In genomic region chr4:46068573-46068972, GRCm38 (mm10) we compare ENCODE assay signal across 19 mouse cellular contexts. TPM values are rescaled to one million over a fixed set of nuclear protein-coding genes. Genes with fewer than 3 reads are reported as not detected.
A peak's percentile ranks its signal among the peaks of the same experiment; 100 is the strongest.
DNase-seq lines count a peak whose midpoint lies in the region; ATAC-seq and TF ChIP-seq lines count a peak whose summit lies in the region.
"Had no signal": no experiment of that assay in that cellular context is flagged by ENCODE, and none has a peak within 500 bp of the region (broad histone marks: within the 10 kb centered on the region; RNA-seq: fewer than 3 reads in every experiment).

No protein-coding gene starts in this region.

- no peak for TF ChIP-seq POLR2A in cortical plate, adult 2 months (IDR thresholded peaks at IDR 0.05; ENCODE audit: extremely low read depth, insufficient read depth, low read length)

- H3K27me3 ChIP-seq in heart, embryonic 12.5 days (replicated peaks) = no peaks in the 10 kb centered on the region
- H3K27me3 ChIP-seq in heart, embryonic 10.5 days (ENCODE audit: insufficient read depth, poor library complexity, severe bottlenecking) = no peaks in the 10 kb centered on the region
- H3K27me3 ChIP-seq: embryonic facial prominence, embryonic 12.5 days; forebrain, embryonic 15.5 days; liver, embryonic 12.5 days had no signal

- 0 out of 2 replicates have a peak overlapping the region, but pooled peaks have one; percentile 8 for H3K9ac ChIP-seq in heart, embryonic 12.5 days
- H3K9ac ChIP-seq: embryonic facial prominence, embryonic 12.5 days; forebrain, embryonic 15.5 days; liver, embryonic 12.5 days; lung, embryonic 14.5 days had no signal

- TF ChIP-seq CTCF in cortical plate, adult 2 months (IDR thresholded peaks at IDR 0.05; ENCODE audit: extremely low read depth, insufficient read depth, low read length) = no peak

- H3K4me1 ChIP-seq in heart, embryonic 12.5 days (replicated peaks) = peaks cover 67% of the 10 kb centered on the region
- peaks cover 59% of the 10 kb centered on the region for H3K4me1 ChIP-seq in heart, embryonic 10.5 days
- peaks cover 12% of the 10 kb centered on the region; the same call in 1 of the 2 replicates for H3K4me1 ChIP-seq in cortical plate, adult 2 months (ENCODE audit: control insufficient read depth, insufficient read depth, low read length)
- H3K4me1 ChIP-seq: forebrain, embryonic 15.5 days; liver, embryonic 12.5 days had no signal

- ATAC-seq in heart, embryonic 12.5 days (ENCODE audit: insufficient number of reproducible peaks, low FRiP score) = no peak
- ATAC-seq: forebrain, embryonic 15.5 days; hindbrain, postnatal 0 days; liver, embryonic 12.5 days had no signal

- no peak overlapping the region for H3K4me3 ChIP-seq in heart, embryonic 12.5 days
- H3K4me3 ChIP-seq in heart, embryonic 10.5 days = no peak overlapping the region
- H3K4me3 ChIP-seq in cortical plate, adult 2 months (ENCODE audit: insufficient read depth, low read length) = no peak overlapping the region
- H3K4me3 ChIP-seq: embryonic facial prominence, embryonic 12.5 days; forebrain, embryonic 15.5 days; liver, embryonic 12.5 days; midbrain, embryonic 10.5 days had no signal

- H3K4me2 ChIP-seq in heart, embryonic 12.5 days = no peak overlapping the region
- H3K4me2 ChIP-seq: embryonic facial prominence, embryonic 12.5 days; forebrain, embryonic 15.5 days; liver, embryonic 12.5 days; lung, embryonic 14.5 days had no signal

- H3K36me3 ChIP-seq in heart, embryonic 12.5 days = peaks cover 54% of the 10 kb centered on the region
- H3K36me3 ChIP-seq in heart, embryonic 10.5 days = peaks cover 48% of the 10 kb centered on the region
- H3K36me3 ChIP-seq: embryonic facial prominence, embryonic 12.5 days; forebrain, embryonic 15.5 days; midbrain, embryonic 10.5 days had no signal

- 59% methylated on average over 1 of the region's 1 CpGs for WGBS in heart, embryonic 12.5 days
- 58% methylated on average over 1 of the region's 1 CpGs for whole genome bisulfite sequencing in heart, embryonic 10.5 days

- DNase-seq in cerebellum, adult 9-10 months = peak; percentile 80
- DNase-seq in cerebellum, adult 11 months = no peak
- DNase-seq in heart, embryonic 10.5 days (ENCODE audit: low spot score) = no peak
- DNase-seq in right cerebral cortex, adult 2 months (ENCODE audit: low spot score in 2 of 2) = peak; percentile 55 to 61
- DNase-seq in right cerebral cortex, postnatal 10 days (ENCODE audit: low spot score in 2 of 2) = no peak
- DNase-seq in layer of hippocampus, adult 9-10 months (ENCODE audit: low spot score) = no peak
- DNase-seq: adrenal gland, adult 8-10 months; gastrocnemius, postnatal 14 days; kidney, adult 11 months; kidney, postnatal 14 days; lung, embryonic 14.5 days; lung, postnatal 4 days had no signal

- H3K9me3 ChIP-seq in heart, embryonic 12.5 days (replicated peaks) = no peaks in the 10 kb centered on the region
- no peaks in the 10 kb centered on the region for H3K9me3 ChIP-seq in heart, embryonic 10.5 days
- H3K9me3 ChIP-seq: embryonic facial prominence, embryonic 12.5 days; forebrain, embryonic 15.5 days; liver, embryonic 12.5 days; midbrain, embryonic 10.5 days had no signal

- H3K27ac ChIP-seq in heart, embryonic 12.5 days (ENCODE audit: poor library complexity, severe bottlenecking) = no peak overlapping the region
- H3K27ac ChIP-seq in heart, embryonic 10.5 days = no peak overlapping the region
- H3K27ac ChIP-seq in cortical plate, adult 2 months (ENCODE audit: insufficient read depth, low read length) = peak overlapping the region; percentile 21
- H3K27ac ChIP-seq: embryonic facial prominence, embryonic 12.5 days; forebrain, embryonic 15.5 days; hindbrain, postnatal 0 days; liver, embryonic 12.5 days; midbrain, embryonic 10.5 days had no signal

RNA-seq across cellular contexts. Expression of gene Tmod1, which starts 29.8 kb away (rescaled TPM):
- 195 and 203 TPM in 2 replicates for polyA plus RNA-seq in heart, embryonic 12.5 days (2016; fragmentation: Nextera tagmentation; extraction: Ambion mirVana)
- 132 and 215 TPM in 2 replicates for polyA plus RNA-seq in heart, embryonic 10.5 days (2016; fragmentation: Nextera tagmentation; extraction: Ambion mirVana)
- 48.2 and 50.9 TPM in 2 replicates for polyA plus RNA-seq in cortical plate, adult 2 months (2012; rRNA removed)

Comparison
In these comparisons a context has a peak if more than half of its experiments do, and no peak if none do; other contexts are left out.
1. DNase-seq: peak in cerebellum, adult 9-10 months (single experiment) and right cerebral cortex, adult 2 months (2 of 2); none in cerebellum, adult 11 months (single experiment), heart, embryonic 10.5 days (single experiment), right cerebral cortex, postnatal 10 days (0 of 2) and layer of hippocampus, adult 9-10 months (single experiment).